Mouse (Mus musculus): ENCODE results near the gene Piga. TPM values are rescaled to one million over a fixed set of nuclear protein-coding genes. Genes with fewer than 3 reads are reported as not detected.
A peak's percentile ranks its signal among the peaks of the same experiment; 100 is the strongest.

Gene Piga
- 1 to 10 TPM; 2.2 to 2.3 TPM for total RNA-seq (2021)

DNA sequence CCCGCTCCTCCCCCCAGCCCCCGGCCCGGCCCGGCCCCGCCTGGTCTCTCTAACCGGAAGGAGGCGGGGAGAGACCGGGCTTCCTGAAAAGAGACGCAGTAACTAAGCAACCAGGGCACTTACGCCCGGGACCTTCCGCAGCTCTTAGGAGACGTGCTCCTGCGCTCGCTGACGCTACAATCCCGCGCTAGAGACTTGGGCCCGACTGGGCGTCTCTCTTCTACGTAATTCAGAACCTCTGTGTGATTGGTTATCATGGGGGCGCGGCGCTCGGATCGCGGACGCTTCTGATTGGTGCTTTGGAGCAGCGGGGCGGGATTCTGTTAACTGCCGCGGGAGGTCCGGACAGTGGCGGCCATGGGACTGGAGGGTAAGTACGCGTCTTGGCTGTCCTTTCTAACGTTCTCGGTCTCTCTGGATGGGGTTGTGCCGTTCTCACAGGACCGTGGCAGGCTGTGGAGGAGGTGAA, at the start of gene Piga:
Gene Piga, plus strand, starts transcription at position 317 of the 469 bp plus-strand sequence.
- intact Hi-C loops (cut with DNase I) = loop anchor here (10.0 kb wide), 2 partner anchors 345 to 465 kb away; partner anchors contain the start of genes Siah1b and Zrsr2
- DNase-seq = peak; percentile 82 to 85

DNA sequence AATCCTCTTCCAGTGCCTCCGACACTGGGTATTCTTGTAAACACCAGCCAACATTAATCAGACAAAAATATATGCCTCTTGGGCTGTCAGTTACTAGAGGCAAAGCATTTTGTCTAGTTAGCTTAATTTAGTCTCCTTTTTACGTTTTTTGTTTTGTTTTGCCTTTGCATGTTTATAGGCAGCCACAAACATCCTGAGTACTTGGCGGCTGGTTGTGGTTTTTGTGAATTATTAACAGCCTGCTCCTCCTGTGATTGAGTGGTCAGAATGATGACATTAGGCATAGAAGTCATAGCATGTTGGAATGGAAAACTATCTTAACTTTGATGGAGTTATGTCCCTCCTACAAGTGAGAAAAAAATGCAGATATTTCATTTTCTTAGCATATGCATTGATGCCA, 49.0 kb upstream of the Piga start:
- intact Hi-C loops (cut with DNase I) = no loop called here
- no peak for DNase-seq

DNA sequence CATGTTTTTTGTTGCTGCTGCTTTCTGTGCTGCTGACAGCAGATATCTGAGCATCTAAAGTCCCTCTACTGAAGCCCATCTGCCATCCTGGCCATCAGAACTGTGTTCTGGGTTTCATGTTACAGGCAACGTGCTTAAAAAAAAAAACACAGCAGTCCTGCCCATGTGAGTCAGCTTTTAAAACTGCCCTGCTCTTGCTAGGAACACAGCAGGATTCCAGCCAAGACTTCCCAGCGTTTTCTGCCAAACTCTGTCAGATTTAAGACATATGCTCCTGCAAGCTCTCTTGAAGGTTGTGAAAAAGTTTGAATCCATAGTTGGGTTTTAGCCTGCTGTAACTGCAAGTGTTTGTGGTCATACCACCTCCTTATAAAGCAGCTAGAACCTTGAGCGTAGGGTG, 46.5 kb upstream of the Piga start, which contains the start of gene Vegfd:
Gene Vegfd, plus strand, starts transcription at position 298 of the 400 bp plus-strand sequence.
- DNase-seq = peak; percentile 26 to 36
- intact Hi-C loops (cut with DNase I) = no loop called here

DNA sequence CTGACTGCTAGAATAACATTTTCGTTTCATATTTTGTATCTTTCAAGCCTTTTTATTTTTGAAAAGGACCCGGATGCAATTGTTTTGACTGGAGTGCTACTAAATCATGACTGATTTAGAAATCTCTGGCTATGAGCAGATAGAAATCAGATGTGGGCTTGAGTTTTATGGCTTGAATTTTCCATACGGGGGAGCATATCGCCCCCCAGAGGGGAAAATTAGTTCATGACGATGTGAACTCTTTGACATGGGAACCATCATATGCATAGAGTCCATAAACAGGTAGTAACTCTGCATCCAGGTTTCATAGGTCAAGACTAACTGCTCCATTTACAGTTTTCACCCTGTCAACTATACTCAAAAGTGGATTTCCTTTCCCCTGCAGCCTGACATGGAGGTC, 45.0 kb upstream of the Piga start:
- DNase-seq = no peak
- intact Hi-C loops (cut with DNase I) = no loop called here

DNA sequence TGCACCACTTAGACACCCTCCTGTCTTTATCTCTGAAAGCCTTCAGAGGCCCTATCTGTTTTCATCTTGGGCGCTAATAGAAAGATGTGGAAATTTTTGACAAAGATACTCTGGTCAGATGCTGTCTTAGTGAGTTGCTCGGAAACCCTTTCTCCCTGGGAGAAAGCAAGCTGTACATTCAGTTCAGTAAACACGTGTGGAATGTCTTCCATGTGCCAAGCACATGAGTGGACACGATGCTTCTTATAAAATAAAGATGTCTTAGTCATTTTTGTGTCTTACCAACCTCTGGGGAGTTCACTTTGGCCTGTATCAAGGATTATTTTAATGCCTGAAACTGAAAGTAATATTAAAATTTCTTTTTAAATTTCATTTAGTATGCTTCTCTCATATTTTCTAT, 39.9 kb upstream of the Piga start:
- no peak for DNase-seq
- intact Hi-C loops (cut with DNase I) = no loop called here

DNA sequence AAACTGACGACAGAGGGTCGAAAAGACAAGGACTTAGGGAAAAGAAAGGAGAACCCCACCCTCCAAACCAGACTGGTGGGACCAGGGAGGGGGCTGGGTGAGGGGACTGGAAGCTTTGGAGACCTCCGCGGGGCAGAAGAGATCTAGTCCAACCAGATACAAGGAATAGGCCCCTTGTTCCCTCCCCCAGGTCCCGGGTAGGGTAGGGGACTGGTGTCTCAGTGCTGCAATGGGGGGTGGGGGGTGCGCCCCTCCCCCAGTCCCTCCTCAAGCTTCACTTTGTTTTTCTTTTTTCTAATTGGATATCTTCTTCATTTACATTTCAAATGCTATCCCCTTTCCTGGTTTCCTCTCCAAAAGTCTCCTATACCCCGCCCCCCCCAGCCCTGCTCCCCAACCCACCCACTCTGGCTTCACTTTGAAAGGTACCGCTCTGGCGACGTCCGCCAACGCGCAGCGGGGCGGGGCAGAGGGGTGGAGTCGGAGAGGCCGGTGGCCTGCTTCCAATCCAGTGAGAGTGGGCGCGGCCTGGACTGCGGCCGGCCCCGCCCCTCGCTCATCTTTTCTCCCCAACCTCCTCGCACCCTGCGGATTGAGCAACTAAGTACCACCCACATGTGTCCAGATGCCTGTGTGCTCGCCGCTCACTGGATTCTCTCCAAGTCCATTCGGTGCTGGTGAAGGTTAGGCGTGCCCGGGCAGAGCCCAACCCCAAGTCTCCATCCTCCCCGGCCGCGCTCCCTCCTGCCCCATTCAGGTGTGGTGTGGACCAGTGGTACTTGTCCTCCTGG, 37.8 kb upstream of the Piga start:
- intact Hi-C loops (cut with DNase I) = no loop called here

DNA sequence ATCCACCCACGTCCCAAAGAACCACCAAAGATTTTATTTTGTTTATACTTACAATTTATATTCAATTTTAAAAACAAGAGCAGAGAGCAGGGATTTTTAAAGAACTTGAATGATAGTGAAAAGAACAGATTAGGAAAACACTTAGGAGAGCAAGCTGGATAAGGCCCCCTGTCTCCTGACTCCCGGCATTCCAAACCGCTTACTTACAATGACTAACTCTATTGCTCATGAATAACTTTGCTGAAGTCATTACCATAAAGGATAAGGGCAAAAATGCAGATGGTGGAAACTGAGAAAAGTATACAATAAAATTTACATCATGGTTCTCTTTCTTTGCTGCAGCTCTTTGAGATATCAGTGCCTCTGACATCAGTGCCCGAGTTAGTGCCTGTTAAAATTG, 25.5 kb upstream of the Piga start:
- intact Hi-C loops (cut with DNase I) = no loop called here
- no peak for DNase-seq

More for the DNA sequence above, 37.8 kb upstream of the Piga start:
- peak; percentile 73 to 77 for DNase-seq

DNA sequence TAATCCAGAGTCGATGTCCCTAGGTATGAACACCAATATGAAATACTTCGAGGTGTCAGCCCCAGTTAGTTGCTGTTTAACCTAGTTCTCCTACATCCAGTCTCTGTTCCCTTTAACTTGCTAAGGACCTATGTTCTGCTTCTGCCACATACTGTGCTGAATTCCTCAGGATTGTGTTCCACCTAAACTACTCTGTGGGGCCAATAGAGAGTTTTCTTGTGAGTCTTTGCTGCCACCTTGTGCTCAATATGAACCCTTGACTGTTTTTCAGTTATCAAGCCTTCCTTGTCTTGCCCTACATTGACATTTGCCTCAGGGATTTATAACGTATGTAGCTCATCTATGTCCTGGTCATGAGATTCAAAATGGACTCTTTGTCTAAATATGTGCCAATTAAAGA, 21.1 kb upstream of the Piga start:
- intact Hi-C loops (cut with DNase I) = loop anchor here (1.0 to 5.0 kb wide), 2 partner anchors 214 to 301 kb away; no protein-coding TSS in a partner anchor
- DNase-seq = no peak

DNA sequence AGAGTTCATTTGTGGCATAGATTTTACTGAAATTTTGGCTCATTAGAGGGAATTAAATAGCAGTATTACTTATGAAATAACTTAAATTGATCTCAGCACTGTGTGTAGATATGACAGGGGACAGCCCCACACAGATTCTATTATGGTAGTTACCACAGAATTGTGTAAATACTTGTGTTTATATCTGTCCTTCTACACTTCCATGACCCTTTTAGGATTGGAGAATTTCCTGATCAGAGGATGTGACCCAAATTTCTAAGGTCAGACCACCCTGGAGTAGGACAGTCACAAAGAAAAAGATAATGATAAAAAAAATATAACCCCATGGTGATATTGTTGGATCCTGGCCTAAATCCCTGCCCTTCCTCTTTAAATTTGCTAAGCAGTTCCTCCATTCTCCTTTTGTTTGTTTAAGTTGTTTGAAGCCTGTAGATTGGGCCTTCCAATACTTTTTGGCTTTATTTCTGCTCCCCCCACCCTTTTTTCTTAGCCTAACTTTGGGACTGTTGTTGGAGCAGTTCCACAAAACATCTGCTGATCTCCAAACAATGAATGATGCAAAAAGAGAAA, 14.4 kb upstream of the Piga start:
- intact Hi-C loops (cut with DNase I) = no loop called here
- no peak for DNase-seq

DNA sequence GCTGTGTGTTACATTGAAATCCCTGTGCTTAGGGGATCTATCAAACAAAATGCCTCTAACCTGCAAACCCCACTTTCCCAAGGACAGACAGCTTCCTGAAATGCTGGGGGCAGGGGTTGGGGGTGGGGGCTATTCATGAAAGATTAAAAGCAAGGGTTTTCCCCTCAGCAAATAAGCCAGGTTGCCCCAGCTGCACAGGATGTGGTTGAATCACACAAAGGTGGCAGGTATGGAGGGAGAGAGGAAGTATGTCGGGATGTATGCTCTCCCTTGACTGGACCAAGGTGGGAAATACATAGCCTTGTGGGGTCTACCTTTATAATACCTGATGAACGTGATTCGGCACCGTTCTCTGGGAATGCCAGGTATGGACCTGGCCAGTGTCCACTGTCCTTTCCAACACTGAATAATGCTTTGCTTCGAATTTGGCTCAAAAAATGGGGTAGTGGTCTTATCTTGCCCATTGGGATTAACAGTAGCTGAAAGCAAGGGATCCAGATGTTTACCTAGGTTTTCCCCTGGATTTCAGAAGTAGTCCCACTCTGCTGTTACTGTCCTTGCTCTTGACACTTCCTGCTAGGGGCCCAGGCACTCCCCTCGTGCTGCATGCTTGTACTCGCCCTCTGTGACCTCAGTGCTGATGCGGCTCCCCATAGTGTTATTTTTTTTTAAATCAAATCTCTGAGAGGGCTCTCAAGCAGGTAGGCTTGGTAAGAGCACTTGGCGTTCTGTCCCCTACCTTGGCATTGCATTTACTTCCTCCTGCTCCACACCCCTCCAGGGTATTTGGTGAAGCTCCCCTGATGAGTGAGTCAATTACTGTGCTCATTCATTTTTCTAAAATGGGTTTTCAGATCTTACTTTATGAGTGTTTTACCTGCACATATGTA, 13.2 kb upstream of the Piga start:
- intact Hi-C loops (cut with DNase I) = no loop called here
- no peak for DNase-seq

DNA sequence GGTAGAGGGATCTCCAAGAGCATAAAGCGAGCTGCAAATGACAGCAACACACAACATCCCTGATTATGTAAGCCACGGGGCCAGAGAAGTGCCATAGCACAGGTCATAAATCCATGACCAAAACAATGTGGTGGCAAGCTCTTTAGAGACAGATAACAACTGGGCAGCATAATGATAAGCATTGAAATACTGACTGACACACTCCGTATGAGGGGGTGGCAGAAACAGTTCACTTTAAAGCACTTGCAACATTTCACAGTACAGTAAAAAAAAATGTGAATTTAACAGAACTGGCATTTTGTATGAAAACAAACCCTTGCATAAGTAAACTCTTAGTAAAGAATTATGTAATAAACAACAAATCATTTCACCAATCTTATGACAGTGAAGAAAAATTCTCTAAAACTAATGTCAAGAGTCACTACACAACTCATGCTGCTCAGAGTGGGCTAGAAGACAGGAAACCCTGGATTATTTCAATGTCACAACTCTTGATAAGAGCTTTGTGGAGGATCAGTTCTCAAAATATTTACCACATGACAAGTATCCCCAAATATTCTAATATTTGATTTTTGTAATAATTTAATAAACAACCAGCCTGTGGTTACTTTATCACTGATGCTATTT, 11.2 kb upstream of the Piga start:
- intact Hi-C loops (cut with DNase I) = no loop called here

DNA sequence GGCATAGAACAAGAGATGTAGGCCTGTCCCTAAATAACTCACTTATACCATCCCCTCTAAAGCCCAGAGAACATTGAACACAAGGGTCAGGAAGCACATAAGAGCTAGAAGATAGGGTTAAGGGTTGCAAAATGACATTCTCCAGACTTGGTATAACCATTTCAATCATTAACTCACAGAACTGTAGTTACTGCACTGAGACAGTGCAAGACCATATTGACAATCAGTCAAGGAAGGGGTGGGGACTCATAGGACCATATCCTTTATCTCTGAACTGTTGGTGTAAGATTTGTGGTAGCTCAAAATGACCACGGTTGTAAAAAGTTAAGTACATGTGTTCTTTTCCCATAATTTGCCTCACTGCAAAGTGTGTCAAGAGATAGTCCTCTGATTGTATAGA, 9.0 kb upstream of the Piga start:
- DNase-seq = no peak
- intact Hi-C loops (cut with DNase I) = loop anchor here (10.0 kb wide), 2 partner anchors 336 to 456 kb away; partner anchors contain the start of genes Siah1b and Zrsr2

More for the DNA sequence above, 11.2 kb upstream of the Piga start:
- no peak for DNase-seq

DNA sequence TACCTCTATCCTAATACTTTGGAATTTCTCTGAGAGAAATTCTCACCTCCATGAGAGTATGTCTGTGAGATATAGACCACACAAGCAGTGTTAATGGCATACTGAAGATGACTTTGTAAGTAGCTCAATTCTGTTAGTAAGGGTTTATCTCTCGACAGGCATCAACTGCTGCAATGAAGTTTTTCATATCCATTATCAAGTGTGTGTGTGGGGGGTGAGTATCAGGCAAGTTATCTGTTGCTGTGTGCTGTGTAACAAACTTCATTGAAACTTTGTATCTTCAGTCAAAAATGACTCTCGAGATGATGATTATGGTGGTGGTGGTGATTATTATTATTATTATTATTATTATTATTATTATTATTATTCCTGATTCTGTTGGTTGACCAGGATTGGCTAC, 2.8 kb upstream of the Piga start:
- DNase-seq = no peak
- intact Hi-C loops (cut with DNase I) = loop anchor here (10.0 kb wide), 2 partner anchors 342 to 462 kb away; partner anchors contain the start of genes Siah1b and Zrsr2

DNA sequence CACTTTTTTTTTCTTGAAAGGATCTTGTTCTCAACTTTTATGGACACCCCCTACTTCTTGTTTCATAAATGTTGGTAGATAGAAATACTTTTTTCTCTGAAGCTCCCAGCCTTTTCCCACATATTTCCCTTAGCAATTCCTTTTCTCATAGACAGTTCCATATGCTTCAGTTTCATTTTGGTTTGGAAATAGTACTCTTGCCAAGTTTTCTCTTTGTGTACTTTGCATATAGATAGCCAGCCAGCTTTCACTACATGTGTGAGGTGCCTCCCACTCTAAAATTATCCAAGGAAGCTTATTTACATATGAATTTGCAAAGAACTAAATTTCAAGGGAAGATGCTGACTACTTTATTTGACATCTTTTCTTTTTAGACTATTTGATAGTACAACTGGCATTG, 1.6 kb upstream of the Piga start:
- DNase-seq = no peak
- intact Hi-C loops (cut with DNase I) = loop anchor here (10.0 kb wide), 2 partner anchors 343 to 463 kb away; partner anchors contain the start of genes Siah1b and Zrsr2

DNA sequence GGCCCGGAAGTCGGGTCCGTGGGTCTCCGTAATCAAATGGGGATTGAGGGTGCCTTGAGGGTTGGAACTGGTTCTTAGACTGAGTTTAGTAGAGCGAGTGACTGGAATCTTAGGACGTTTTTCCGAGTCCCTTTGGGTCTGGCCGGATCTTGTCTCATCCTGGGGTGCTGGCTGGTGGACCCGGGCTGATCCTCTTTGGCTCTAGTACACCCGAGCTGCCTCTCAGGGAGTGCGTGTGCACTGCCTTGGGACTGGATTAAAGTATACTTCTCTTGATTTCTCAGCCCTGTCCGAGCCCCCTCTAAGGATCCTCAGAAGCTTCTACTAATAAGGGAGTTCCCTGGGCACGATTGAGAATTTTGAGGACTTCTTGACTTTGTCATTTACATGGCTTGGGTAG, 368 bp downstream of the Piga start:
- no peak for DNase-seq
- intact Hi-C loops (cut with DNase I) = loop anchor here (10.0 kb wide), 2 partner anchors 345 to 465 kb away; partner anchors contain the start of genes Siah1b and Zrsr2

DNA sequence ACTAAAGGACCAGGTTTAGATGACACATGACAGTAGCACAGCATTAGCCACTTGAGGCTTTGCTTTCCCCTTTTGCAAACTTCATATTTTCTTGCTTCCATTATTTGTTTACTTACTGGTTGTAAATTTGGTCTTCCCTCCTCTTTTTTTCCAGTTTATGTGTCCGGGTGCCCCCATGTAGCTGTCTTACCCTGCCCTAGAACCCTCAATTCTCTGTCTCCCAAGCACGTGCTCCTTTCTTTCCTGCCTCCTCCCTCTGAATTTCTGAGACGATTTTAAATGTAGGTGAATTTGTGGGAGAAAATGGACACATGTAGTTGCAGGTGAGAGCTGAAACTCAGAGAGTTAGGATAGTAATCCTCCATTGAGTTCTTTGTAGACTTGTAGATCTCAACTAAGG, 931 bp downstream of the Piga start:
- no peak for DNase-seq
- intact Hi-C loops (cut with DNase I) = no loop called here

DNA sequence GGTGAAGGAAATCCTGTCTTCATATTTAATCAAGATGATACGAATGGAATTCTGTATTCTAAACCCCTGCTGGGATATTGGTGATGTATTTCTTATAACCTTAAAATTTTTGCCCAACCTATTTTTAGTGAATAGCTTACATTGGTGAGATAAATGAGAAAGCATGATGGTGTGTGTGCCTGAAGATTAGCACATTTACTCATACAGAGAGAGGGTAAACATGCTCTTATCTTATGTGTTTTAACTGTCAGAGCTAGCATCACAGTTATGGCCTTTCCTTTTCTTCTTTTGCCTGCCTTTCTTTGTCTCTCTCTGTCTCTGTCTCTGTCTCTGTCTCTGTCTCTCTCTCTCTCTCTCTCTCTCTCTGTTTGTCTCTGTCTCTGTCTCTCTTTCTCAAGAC, 5.2 kb downstream of the Piga start:
- intact Hi-C loops (cut with DNase I) = no loop called here

DNA sequence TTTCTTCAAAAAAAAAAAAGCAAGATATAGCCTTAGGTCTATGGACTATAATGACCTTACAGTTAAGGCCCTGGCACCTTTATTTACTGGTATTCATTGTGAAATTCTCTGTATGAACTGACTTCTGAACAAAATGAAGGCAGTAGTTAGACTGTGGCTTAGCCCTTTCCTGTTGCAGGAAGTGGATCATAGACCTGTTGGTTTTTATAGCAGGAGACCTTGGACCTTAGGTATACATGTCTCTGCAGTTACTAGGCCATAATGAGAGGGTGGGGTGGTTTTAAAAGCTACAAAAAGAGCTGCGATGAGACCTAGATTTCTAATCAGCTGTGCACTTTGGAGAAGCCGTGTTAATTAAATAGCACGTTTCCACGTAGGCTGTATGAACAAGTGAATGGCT, 7.7 kb downstream of the Piga start:
- intact Hi-C loops (cut with DNase I) = no loop called here

More for the DNA sequence above, 5.2 kb downstream of the Piga start:
- no peak for DNase-seq

DNA sequence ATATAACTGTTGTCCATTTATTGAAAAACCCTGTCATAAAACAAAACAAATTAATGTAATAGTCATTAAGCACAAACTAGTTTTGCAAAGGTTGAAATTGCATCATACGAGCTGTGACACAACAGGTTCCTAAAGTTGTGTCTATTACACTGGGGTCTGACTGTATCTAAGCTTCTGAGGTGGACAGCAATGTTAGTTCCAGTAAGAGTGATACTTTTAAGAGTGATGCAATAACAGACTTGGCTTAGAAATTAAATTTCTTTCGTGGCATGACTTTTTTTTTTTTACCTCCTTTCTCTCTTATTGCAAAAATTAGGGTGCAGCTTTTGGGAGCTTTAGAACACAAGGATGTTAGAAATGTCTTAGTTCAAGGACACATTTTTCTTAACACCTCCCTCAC, 8.6 kb downstream of the Piga start:
- intact Hi-C loops (cut with DNase I) = no loop called here
- no peak for DNase-seq

More for the DNA sequence above, 7.7 kb downstream of the Piga start:
- no peak for DNase-seq

DNA sequence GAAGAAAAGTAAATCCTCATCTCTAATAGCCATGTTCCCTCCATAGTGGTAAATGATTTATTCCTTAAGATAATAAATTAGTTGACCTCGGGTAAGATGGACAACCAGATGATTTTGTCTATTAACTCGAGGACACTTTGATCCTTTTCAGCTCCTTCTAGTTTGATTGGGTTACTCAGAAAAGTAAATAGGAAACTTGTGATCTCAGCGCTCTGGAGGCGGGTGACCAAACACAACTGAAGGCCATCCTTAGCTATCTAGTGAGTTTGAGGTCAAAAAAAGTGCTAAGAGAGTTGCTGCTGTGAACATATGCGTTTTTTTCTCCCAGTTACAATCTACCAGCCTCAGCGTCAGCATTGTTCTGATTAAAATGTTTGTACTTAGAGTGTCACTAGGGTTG, 11.0 kb downstream of the Piga start:
- intact Hi-C loops (cut with DNase I) = no loop called here
- no peak for DNase-seq
